Mouse (Mus musculus): ENCODE measurements around the gene Mob1a. TPM values are rescaled to one million over a fixed set of nuclear protein-coding genes. Genes with fewer than 3 reads are reported as not detected.

The Mob1a gene
- total RNA-seq, 2 experiments from 2014 or later = 17.9 to 22.5 TPM

DNA sequence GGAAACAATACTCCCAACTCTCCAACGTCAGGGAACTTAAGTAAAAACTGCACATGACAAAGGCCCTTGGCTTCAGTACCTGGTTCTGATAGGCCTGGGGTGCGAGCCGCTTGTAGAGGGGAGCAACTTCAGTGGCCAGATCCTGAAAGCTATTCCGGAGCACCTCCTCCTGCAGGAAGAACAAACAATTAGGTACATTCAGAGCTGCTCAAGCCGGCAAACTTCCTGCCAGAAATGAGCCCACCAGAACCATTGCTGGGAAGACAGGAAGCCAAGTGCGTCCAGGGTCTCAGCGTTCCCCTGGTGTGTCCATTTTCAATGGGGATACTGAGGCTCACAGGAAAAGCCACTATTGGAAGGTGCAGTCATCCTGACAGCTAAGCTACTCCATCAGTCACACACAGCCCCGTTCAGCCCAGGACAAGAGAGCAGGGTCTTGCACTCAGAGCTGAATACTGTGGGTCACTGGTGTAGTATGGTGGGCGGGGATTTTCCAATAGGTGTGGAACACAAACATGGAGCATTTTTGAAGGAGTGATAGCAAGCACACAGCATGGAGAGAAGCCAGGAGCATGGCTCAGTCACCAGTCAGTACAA is 48.0 kb downstream of the Mob1a start:
- no peak for DNase-seq (ENCODE audit: low spot score in 2 of 2)

DNA sequence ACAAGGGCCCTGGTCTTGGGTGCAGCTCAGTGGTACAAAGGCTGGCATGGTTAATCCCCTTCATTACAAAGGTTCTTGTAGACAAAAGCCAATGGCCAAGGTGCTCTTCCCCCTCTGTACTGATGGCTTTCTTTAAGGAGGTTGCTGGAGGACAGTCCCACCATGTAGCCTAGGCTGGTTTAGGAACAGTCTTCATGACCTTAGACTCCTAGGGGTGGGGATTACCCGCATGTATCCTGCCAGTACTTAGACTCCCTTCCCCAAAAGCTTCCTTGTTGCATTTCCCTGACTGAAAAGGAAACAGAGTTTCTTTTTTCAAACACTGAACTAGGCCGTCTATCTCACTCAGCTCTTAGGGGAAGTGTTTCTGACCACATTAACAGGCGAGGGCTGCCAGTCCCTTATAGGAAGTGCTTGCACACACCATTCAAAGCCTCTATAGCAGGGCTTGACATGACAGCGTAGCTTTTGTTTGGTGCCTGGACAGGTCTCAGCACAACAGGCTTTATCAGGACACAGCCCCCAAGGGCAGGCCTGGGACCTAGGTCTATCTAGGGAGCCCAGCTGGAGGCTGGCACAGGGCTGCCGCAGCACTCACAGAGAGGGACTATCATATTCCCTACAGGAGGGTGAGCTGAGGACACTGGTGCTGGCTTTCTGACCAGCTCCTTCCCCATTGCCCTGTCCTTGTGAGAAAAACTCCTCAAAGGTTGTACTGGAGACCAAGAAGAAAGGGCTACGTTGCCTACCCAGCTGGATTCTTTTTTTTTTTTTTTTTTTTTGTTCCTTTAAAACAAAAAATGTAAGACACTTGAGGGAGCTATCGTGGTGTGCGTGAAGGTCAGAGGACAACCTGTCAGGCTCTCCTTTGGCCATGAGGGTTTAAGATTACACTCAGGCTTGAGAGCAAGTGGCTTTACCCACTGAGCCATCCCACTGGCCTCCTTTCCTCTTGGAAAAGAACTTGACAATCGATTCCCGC is 56.0 kb downstream of the Mob1a start:
- DNase-seq (ENCODE audit: low spot score in 2 of 2) = no peak

DNA sequence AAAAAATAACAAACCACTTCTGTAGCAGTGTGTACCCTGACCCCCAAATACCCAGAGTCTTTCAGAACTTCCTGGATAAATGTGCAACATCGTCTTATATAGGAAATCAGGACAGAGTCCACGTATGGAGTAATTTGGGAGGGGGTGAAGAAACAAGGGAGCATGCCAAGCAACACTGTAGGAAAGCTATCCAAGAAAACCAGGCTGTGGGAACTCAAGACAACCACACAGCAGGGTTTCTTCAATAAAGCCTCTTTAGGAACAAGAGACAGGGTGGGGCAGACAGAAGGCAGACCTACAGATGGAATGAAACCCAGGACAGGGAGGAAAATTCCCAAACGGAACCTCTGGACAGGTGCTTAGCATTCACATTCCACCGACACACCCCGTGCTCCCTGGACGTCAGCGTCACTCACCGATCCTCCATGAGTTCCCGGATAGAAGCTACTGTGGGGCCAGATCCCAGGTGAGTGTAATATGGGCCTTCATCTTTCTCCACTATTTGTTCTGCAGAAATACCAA is 59.8 kb downstream of the Mob1a start:
- no peak for DNase-seq (ENCODE audit: low spot score in 2 of 2)

DNA sequence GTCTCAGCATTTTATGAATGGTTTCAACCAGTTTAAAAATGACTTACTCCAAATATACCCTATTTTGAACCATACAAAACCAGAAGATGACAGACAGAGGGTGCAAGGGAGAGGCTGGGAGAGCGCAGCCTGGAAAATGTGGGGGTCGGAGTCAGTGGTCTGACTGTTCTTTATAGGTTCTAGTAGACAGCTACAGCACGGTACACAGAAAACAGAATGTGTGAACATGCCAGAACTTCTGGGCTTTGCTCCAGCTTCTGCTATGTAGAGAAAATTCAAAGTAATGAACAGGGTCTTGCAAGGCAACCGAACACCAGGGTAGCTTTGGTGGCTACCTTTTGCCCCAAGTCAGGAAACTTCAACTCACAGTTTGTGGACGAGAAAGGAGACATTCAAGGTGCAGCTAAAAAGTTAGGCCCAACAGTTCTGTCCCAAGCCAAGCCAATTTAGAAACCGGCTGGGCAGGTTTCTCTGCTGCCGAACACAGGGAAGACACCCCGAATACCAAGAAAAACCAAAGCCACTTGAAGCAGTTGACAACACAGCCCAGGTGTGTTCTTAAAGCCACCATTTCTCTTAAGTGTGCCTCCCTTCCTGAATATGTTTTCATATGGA is 66.5 kb downstream of the Mob1a start:
- peak in 1 of 2 experiments; percentile 33 for DNase-seq (ENCODE audit: low spot score in 2 of 2)

Other genes with a start within 250 kb of the Mob1a start
- gene Pcgf1, start 248.1 kb upstream of the Mob1a start, total RNA-seq (2021) = 10 to 100 TPM; 27.0 to 30.3 TPM
- gene Lbx2, start 239.6 kb upstream of the Mob1a start, total RNA-seq (2021) = not detected
- gene Ccdc142, start 224.4 kb upstream of the Mob1a start, total RNA-seq (2021) = 1 to 10 TPM; 3.7 to 6.2 TPM
- gene Gm42688, start 224.4 kb upstream of the Mob1a start, total RNA-seq (2021) = 1 to 10 TPM; 5.0 to 5.4 TPM
- 10 to 100 TPM; 54.5 to 59.6 TPM for gene Mrpl53, start 217.0 kb upstream of the Mob1a start, total RNA-seq (2021)
- 10 to 100 TPM; 29.6 to 31.8 TPM for gene Mogs, start 210.5 kb upstream of the Mob1a start, total RNA-seq (2021)
- 10 to 100 TPM; 37.2 to 40.2 TPM for gene Wbp1, start 204.5 kb upstream of the Mob1a start, total RNA-seq (2021)
- gene Ino80b, start 200.6 kb upstream of the Mob1a start, total RNA-seq (2021) = 10 to 100 TPM; 23.1 to 26.3 TPM
- gene Rtkn, start 190.6 kb upstream of the Mob1a start, total RNA-seq (2021) = 10 to 100 TPM; 88.3 to 88.8 TPM
- gene Wdr54, start 169.6 kb upstream of the Mob1a start, total RNA-seq (2021) = 10 to 100 TPM; 33.0 to 33.3 TPM
- 10 to 100 TPM; 33.9 to 35.7 TPM for gene 1700003E16Rik, start 169.6 kb upstream of the Mob1a start, total RNA-seq (2021)
- 100 to 1,000 TPM; 369 to 374 TPM for gene Dctn1, start 160.1 kb upstream of the Mob1a start, total RNA-seq (2021)
- under 1 TPM; 0.09 to 0.21 TPM for gene Slc4a5, start 106.2 kb upstream of the Mob1a start, total RNA-seq (2021)
- 1 to 10 TPM; 6.5 to 6.7 TPM for gene Mthfd2, start 108 bp upstream of the Mob1a start, total RNA-seq (2021)
- 10 to 100 TPM; 49.3 to 49.5 TPM for gene Bola3, start 23.1 kb downstream of the Mob1a start, total RNA-seq (2021)
- gene Tet3, start 133.1 kb downstream of the Mob1a start, total RNA-seq (2021) = 10 to 100 TPM; 60.8 to 75.9 TPM
- gene Dguok, start 181.0 kb downstream of the Mob1a start, total RNA-seq (2021) = 10 to 100 TPM; 24.5 to 25.7 TPM
- under 1 TPM in 1 of 2 experiments, not detected in 1; 0.37 TPM for gene Actg2, start 210.2 kb downstream of the Mob1a start, total RNA-seq (2021)
- gene Stambp, start 246.7 kb downstream of the Mob1a start, total RNA-seq (2021) = 10 to 100 TPM; 30.8 to 33.2 TPM